Mouse (Mus musculus): ENCODE results near the gene Gm9045. TPM values are rescaled to one million over a fixed set of nuclear protein-coding genes. Genes with fewer than 3 reads are reported as not detected.
"Not testable (repeated sequence)": the region's sequence is repeated elsewhere in the genome, so short reads cannot be mapped to it uniquely, and the experiment has no call there.

Gm9045 gene
- not detected in 2 replicates for polyA plus RNA-seq (2016; fragmentation: Nextera tagmentation; extraction: Ambion mirVana)

DNA sequence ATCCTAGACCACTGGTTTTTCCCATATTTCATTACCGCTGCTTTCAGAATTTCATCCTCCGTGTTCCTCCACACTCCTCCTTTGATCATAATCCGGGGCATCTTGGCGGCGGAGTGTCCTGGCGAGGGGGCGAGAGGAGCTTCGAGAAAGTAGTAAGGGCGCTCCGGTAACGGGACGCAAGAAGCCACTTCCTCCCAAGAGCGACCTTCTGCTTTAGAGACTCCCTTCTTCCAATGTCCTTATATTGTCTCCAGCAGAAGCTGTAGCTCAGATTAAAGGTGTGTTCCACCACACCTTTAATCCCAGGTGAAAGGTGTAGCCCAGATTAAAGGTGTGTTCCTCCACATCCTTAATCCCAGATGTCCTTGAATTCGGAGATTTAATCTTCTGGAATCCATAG is at the start of gene Gm9045:
Gm9045 (minus strand) TSS at position 101 of the 400 bp plus-strand sequence.
- not testable (repeated sequence) for H3K27me3 ChIP-seq; H3K4me1 ChIP-seq; H3K36me3 ChIP-seq; H3K9ac ChIP-seq (replicated peaks); ATAC-seq (ENCODE audit: low FRiP score, low read depth); H3K9me3 ChIP-seq; H3K4me3 ChIP-seq; H3K4me2 ChIP-seq (replicated peaks); H3K27ac ChIP-seq (replicated peaks)
- no CpG with 5 or more reads among the region's 14 CpGs for WGBS

GRCm38 (mm10) chr10:118370443-118370842 is 32.8 kb upstream of the Gm9045 start:
- H3K9ac ChIP-seq (replicated peaks), result no peak overlapping the region
- H3K27me3 ChIP-seq, result no peaks in the 10 kb centered on the region
- no peaks in the 10 kb centered on the region for H3K4me1 ChIP-seq
- peak; percentile 96 for ATAC-seq (ENCODE audit: low FRiP score, low read depth)
- H3K9me3 ChIP-seq, result no peaks in the 10 kb centered on the region
- no peak overlapping the region for H3K4me3 ChIP-seq
- WGBS, result 13% methylated on average over 10 of the region's 10 CpGs
- no peak overlapping the region for H3K27ac ChIP-seq (replicated peaks)
- H3K4me2 ChIP-seq (replicated peaks), result peak overlapping the region; percentile 38
- H3K36me3 ChIP-seq, result no peaks in the 10 kb centered on the region

GRCm38 (mm10) chr10:118369518-118369917 is 31.9 kb upstream of the Gm9045 start:
- WGBS, result 85% methylated on average over 9 of the region's 9 CpGs
- Histone ChIP-seq H3K4me1 (no peaks in the 10 kb centered on the region), H3K9ac (replicated peaks) (no peak overlapping the region), H3K4me2 (replicated peaks) (no peak overlapping the region), H3K27ac (replicated peaks) (no peak overlapping the region), H3K36me3 (no peaks in the 10 kb centered on the region), H3K27me3 (no peaks in the 10 kb centered on the region), H3K4me3 (no peak overlapping the region), H3K9me3 (no peaks in the 10 kb centered on the region)
- ATAC-seq (ENCODE audit: low FRiP score, low read depth), result no peak

DNA sequence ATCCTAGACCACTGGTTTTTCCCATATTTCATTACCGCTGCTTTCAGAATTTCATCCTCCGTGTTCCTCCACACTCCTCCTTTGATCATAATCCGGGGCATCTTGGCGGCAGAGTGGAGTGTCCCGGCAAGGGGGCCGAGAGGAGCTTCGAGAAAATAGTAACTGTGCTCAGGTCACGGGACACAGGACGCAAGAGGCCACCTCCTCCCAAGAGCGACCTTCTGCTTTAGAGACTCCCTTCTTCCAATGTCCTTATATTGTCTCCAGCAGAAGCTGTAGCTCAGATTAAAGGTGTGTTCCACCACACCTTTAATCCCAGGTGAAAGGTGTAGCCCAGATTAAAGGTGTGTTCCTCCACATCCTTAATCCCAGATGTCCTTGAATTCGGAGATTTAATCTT is 16.4 kb upstream of the Gm9045 start, which contains the start of gene Gm9049:
Gm9049 (minus strand) TSS at position 101 of the 400 bp plus-strand sequence.
- not testable (repeated sequence) for H3K36me3 ChIP-seq; H3K4me2 ChIP-seq (replicated peaks); H3K27me3 ChIP-seq; H3K9me3 ChIP-seq; ATAC-seq (ENCODE audit: low FRiP score, low read depth); H3K4me3 ChIP-seq; H3K9ac ChIP-seq (replicated peaks); H3K4me1 ChIP-seq; H3K27ac ChIP-seq (replicated peaks)
- 86% methylated on average over 1 of the region's 11 CpGs for WGBS

GRCm38 (mm10) chr10:118348579-118348978 is 10.9 kb upstream of the Gm9045 start, which contains the start of gene Gm9048:
Gm9048 (minus strand) TSS chr10:118348679.
- not testable (repeated sequence) for H3K9me3 ChIP-seq; H3K4me1 ChIP-seq; H3K27ac ChIP-seq (replicated peaks); H3K27me3 ChIP-seq; ATAC-seq (ENCODE audit: low FRiP score, low read depth); H3K9ac ChIP-seq (replicated peaks); H3K4me3 ChIP-seq; H3K4me2 ChIP-seq (replicated peaks); H3K36me3 ChIP-seq
- 90% methylated on average over 1 of the region's 14 CpGs for WGBS

- H3K36me3 ChIP-seq; H3K27ac ChIP-seq (replicated peaks); H3K4me1 ChIP-seq; H3K9ac ChIP-seq (replicated peaks); ATAC-seq (ENCODE audit: low FRiP score, low read depth); H3K4me3 ChIP-seq; H3K27me3 ChIP-seq; H3K9me3 ChIP-seq; H3K4me2 ChIP-seq (replicated peaks): not testable (repeated sequence)
- no CpG with 5 or more reads among the region's 14 CpGs for WGBS
These were observed 5.5 kb upstream of the Gm9045 start, which contains the start of gene Gm9046 for GRCm38 (mm10) chr10:118343155-118343554. Gm9046 (minus strand) TSS chr10:118343255.

GRCm38 (mm10) chr10:118332308-118332707 is 5.3 kb downstream of the Gm9045 start, which contains the start of gene Gm9044:
Gm9044 (minus strand) TSS chr10:118332408.
- not testable (repeated sequence) for H3K9me3 ChIP-seq

GRCm38 (mm10) chr10:118326869-118327268 is 10.8 kb downstream of the Gm9045 start, which contains the start of gene Gm9040:
Gm9040 (minus strand) TSS chr10:118326969.
- no CpG with 5 or more reads among the region's 11 CpGs for WGBS
- ATAC-seq (ENCODE audit: low FRiP score, low read depth); H3K4me1 ChIP-seq; H3K9me3 ChIP-seq; H3K9ac ChIP-seq (replicated peaks); H3K27me3 ChIP-seq; H3K4me3 ChIP-seq; H3K36me3 ChIP-seq; H3K27ac ChIP-seq (replicated peaks); H3K4me2 ChIP-seq (replicated peaks): not testable (repeated sequence)

More at GRCm38 (mm10) chr10:118332308-118332707, 5.3 kb downstream of the Gm9045 start, which contains the start of gene Gm9044:
- not testable (repeated sequence) for H3K36me3 ChIP-seq; H3K4me2 ChIP-seq (replicated peaks); H3K27me3 ChIP-seq; H3K27ac ChIP-seq (replicated peaks); H3K9ac ChIP-seq (replicated peaks); ATAC-seq (ENCODE audit: low FRiP score, low read depth); H3K4me3 ChIP-seq; H3K4me1 ChIP-seq
- no CpG with 5 or more reads among the region's 14 CpGs for WGBS

GRCm38 (mm10) chr10:118319024-118319423 is 18.6 kb downstream of the Gm9045 start:
- Histone ChIP-seq H3K27ac (replicated peaks) (no peak overlapping the region), H3K9ac (replicated peaks) (no peak overlapping the region), H3K27me3 (no peaks in the 10 kb centered on the region), H3K36me3 (no peaks in the 10 kb centered on the region), H3K4me3 (no peak overlapping the region), H3K4me2 (replicated peaks) (no peak overlapping the region), H3K4me1 (no peaks in the 10 kb centered on the region), H3K9me3 (no peaks in the 10 kb centered on the region)
- WGBS, result 86% methylated on average over 8 of the region's 8 CpGs
- no peak for ATAC-seq (ENCODE audit: low FRiP score, low read depth)

DNA sequence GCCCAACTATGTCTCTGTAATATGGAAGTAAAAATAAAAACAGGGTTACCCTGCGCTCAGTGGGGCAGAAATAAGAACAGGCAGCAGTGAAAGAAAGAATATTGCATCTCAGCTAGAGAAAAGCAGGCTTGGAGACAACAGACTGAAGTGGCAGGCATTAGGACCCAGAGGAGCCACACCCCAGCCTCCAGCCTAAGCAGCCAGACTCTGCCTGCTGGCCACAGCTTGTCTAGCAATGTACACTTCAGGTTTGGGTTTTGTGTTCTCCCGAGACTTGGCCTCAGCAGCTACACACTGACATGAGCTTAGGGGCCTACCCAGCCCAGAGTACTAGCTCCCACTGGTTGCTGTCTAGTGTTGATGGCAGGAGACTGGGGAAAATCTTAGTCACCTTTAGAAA is 35.5 kb downstream of the Gm9045 start:
- not testable (repeated sequence) for H3K9me3 ChIP-seq; H3K27me3 ChIP-seq; H3K36me3 ChIP-seq; H3K4me1 ChIP-seq; H3K9ac ChIP-seq (replicated peaks); H3K27ac ChIP-seq (replicated peaks); H3K4me2 ChIP-seq (replicated peaks); H3K4me3 ChIP-seq; ATAC-seq (ENCODE audit: low FRiP score, low read depth)
- WGBS, result 43% methylated on average over 2 of the region's 2 CpGs

DNA sequence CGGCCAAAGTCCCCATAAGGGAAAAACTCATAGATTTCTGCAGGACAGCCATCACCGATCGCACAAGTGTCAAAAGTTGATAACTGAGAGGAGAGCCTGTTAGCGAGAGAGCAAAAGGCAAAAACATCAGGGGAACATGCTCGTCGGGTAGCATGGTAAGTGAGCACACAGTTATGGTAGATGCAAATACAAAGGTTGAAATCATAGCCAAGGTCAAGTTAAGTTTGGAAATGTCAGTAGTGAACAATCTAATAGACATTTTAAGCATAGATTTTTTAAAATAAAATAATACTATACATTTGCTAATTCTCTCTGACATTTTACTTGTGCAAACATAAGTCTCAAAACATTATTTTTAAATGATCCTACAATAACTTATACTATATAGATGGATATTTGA is 42.7 kb downstream of the Gm9045 start, which contains the start of gene Iltifb:
Iltifb (minus strand) TSS at position 101 of the 400 bp plus-strand sequence.
- Histone ChIP-seq H3K4me1 (no peaks in the 10 kb centered on the region), H3K4me3 (no peak within 1 kb of the TSS), H3K4me2 (replicated peaks) (no peak within 1 kb of the TSS), H3K9me3 (no peaks in the 10 kb centered on the region), H3K9ac (replicated peaks) (no peak within 1 kb of the TSS), H3K36me3 (no peaks in the 10 kb centered on the region), H3K27ac (replicated peaks) (no peak within 1 kb of the TSS), H3K27me3 (no peaks in the 10 kb centered on the region)
- no peak for ATAC-seq (ENCODE audit: low FRiP score, low read depth)
- WGBS, result 96% methylated on average over 6 of the region's 6 CpGs
